In genomic region chr5:44886566-44887070, GRCm38 (mm10) we compare ENCODE assay signal across 13 mouse cellular contexts.
"Had no signal": no experiment of that assay in that cellular context is flagged by ENCODE, and none has a peak within 500 bp of the region (broad histone marks: within the 10 kb centered on the region; RNA-seq: fewer than 3 reads in every experiment).

No protein-coding gene starts in this region.

- H3K4me2 ChIP-seq: limb, embryonic 13.5 days; neural tube, embryonic 15.5 days had no signal

- DNase-seq: kidney, adult 8-10 months; kidney, postnatal 36 days; lung, adult 18-20 months; lung, postnatal 36 days; midbrain, embryonic 14.5 days; thymus, adult 2 months; thymus, postnatal 25 days had no signal

- H3K9ac ChIP-seq: limb, embryonic 13.5 days; liver, embryonic 14.5 days; neural tube, embryonic 15.5 days had no signal

- H3K4me3 ChIP-seq: limb, embryonic 13.5 days; midbrain, embryonic 10.5 days; myocyte; neural tube, embryonic 15.5 days had no signal

- H3K9me3 ChIP-seq: limb, embryonic 13.5 days; midbrain, embryonic 10.5 days; neural tube, embryonic 15.5 days had no signal

- H3K27me3 ChIP-seq: limb, embryonic 13.5 days; neural tube, embryonic 15.5 days had no signal

- H3K4me1 ChIP-seq: limb, embryonic 13.5 days; midbrain, embryonic 10.5 days; neural tube, embryonic 15.5 days had no signal

- H3K27ac ChIP-seq: kidney, postnatal 0 days; limb, embryonic 13.5 days; liver, embryonic 14.5 days; midbrain, embryonic 10.5 days; neural tube, embryonic 15.5 days had no signal

- H3K36me3 ChIP-seq: limb, embryonic 13.5 days; midbrain, embryonic 10.5 days; neural tube, embryonic 15.5 days had no signal
